Mouse (Mus musculus): Measurements from ENCODE around the gene Ighmbp2. TPM values are rescaled to one million over a fixed set of nuclear protein-coding genes. Genes with fewer than 3 reads are reported as not detected.

Gene Ighmbp2
- polyA plus RNA-seq, 1 experiment from 2014 or later: 13.8 TPM

- ATAC-seq (ENCODE audit: insufficient number of reproducible peaks, insufficient read depth, low FRiP score, low TSS enrichment): no peak
- peaks cover 83% of the 10 kb centered on the region for H3K36me3 ChIP-seq
- H3K4me2 ChIP-seq (replicated peaks): no peak overlapping the region
- no peaks in the 10 kb centered on the region for H3K27me3 ChIP-seq
- H3K9ac ChIP-seq: no peak overlapping the region
- H3K9me3 ChIP-seq: no peaks in the 10 kb centered on the region
- no peak overlapping the region for H3K27ac ChIP-seq
- 89% methylated on average over 9 of the region's 9 CpGs for WGBS
- no peak overlapping the region for H3K4me3 ChIP-seq
- no peaks in the 10 kb centered on the region for H3K4me1 ChIP-seq
These were observed 9.5 kb downstream of the Ighmbp2 start for GRCm38 (mm10) chr19:3273331-3273730.

GRCm38 (mm10) chr19:3271366-3271765 is 11.5 kb downstream of the Ighmbp2 start:
- H3K9me3 ChIP-seq: no peaks in the 10 kb centered on the region
- peaks cover 83% of the 10 kb centered on the region for H3K36me3 ChIP-seq
- no peak overlapping the region for H3K9ac ChIP-seq
- H3K4me3 ChIP-seq: no peak overlapping the region
- 88% methylated on average over 6 of the region's 6 CpGs for WGBS
- ATAC-seq (ENCODE audit: insufficient number of reproducible peaks, insufficient read depth, low FRiP score, low TSS enrichment): no peak
- no peak overlapping the region for H3K4me2 ChIP-seq (replicated peaks)
- H3K27ac ChIP-seq: no peak overlapping the region
- no peaks in the 10 kb centered on the region for H3K27me3 ChIP-seq
- no peaks in the 10 kb centered on the region for H3K4me1 ChIP-seq

GRCm38 (mm10) chr19:3269803-3270202 is 13.0 kb downstream of the Ighmbp2 start:
- no peak for ATAC-seq (ENCODE audit: insufficient number of reproducible peaks, insufficient read depth, low FRiP score, low TSS enrichment)
- H3K4me3 ChIP-seq: no peak overlapping the region
- H3K4me1 ChIP-seq: no peaks in the 10 kb centered on the region
- H3K27me3 ChIP-seq: no peaks in the 10 kb centered on the region
- no peak overlapping the region for H3K9ac ChIP-seq
- H3K36me3 ChIP-seq: peaks cover 86% of the 10 kb centered on the region
- 92% methylated on average over 6 of the region's 6 CpGs for WGBS
- no peak overlapping the region for H3K27ac ChIP-seq
- H3K4me2 ChIP-seq (replicated peaks): no peak overlapping the region
- H3K9me3 ChIP-seq: no peaks in the 10 kb centered on the region

GRCm38 (mm10) chr19:3269279-3269678 is 13.5 kb downstream of the Ighmbp2 start:
- H3K27me3 ChIP-seq: no peaks in the 10 kb centered on the region
- no peak for ATAC-seq (ENCODE audit: insufficient number of reproducible peaks, insufficient read depth, low FRiP score, low TSS enrichment)
- WGBS: 92% methylated on average over 9 of the region's 9 CpGs
- H3K9ac ChIP-seq: no peak overlapping the region
- no peak overlapping the region for H3K4me2 ChIP-seq (replicated peaks)
- H3K9me3 ChIP-seq: no peaks in the 10 kb centered on the region
- no peak overlapping the region for H3K4me3 ChIP-seq
- H3K4me1 ChIP-seq: no peaks in the 10 kb centered on the region
- H3K27ac ChIP-seq: no peak overlapping the region
- peaks cover 86% of the 10 kb centered on the region for H3K36me3 ChIP-seq

- Histone ChIP-seq H3K9ac (no peak overlapping the region), H3K27me3 (no peaks in the 10 kb centered on the region), H3K9me3 (no peaks in the 10 kb centered on the region), H3K27ac (no peak overlapping the region), H3K36me3 (peaks cover 88% of the 10 kb centered on the region), H3K4me1 (no peaks in the 10 kb centered on the region), H3K4me3 (no peak overlapping the region), H3K4me2 (replicated peaks) (no peak overlapping the region)
- no peak for ATAC-seq (ENCODE audit: insufficient number of reproducible peaks, insufficient read depth, low FRiP score, low TSS enrichment)
- 94% methylated on average over 17 of the region's 17 CpGs for WGBS
These were observed 14.4 kb downstream of the Ighmbp2 start for GRCm38 (mm10) chr19:3268218-3268980.

GRCm38 (mm10) chr19:3267340-3267739 is 15.5 kb downstream of the Ighmbp2 start:
- WGBS: 93% methylated on average over 4 of the region's 4 CpGs
- no peaks in the 10 kb centered on the region for H3K27me3 ChIP-seq
- H3K27ac ChIP-seq: no peak overlapping the region
- H3K9ac ChIP-seq: no peak overlapping the region
- no peaks in the 10 kb centered on the region for H3K4me1 ChIP-seq
- H3K4me2 ChIP-seq (replicated peaks): no peak overlapping the region
- H3K9me3 ChIP-seq: no peaks in the 10 kb centered on the region
- no peak for ATAC-seq (ENCODE audit: insufficient number of reproducible peaks, insufficient read depth, low FRiP score, low TSS enrichment)
- H3K36me3 ChIP-seq: peaks cover 88% of the 10 kb centered on the region
- no peak overlapping the region for H3K4me3 ChIP-seq

- WGBS: 97% methylated on average over 4 of the region's 4 CpGs
- H3K4me3 ChIP-seq: no peak overlapping the region
- H3K9me3 ChIP-seq: no peaks in the 10 kb centered on the region
- no peaks in the 10 kb centered on the region for H3K27me3 ChIP-seq
- no peak overlapping the region for H3K9ac ChIP-seq
- H3K4me1 ChIP-seq: no peaks in the 10 kb centered on the region
- no peak overlapping the region for H3K4me2 ChIP-seq (replicated peaks)
- H3K36me3 ChIP-seq: peaks cover 90% of the 10 kb centered on the region
- no peak for ATAC-seq (ENCODE audit: insufficient number of reproducible peaks, insufficient read depth, low FRiP score, low TSS enrichment)
- no peak overlapping the region for H3K27ac ChIP-seq
These were observed 16.1 kb downstream of the Ighmbp2 start for GRCm38 (mm10) chr19:3266676-3267075.

- 74% methylated on average over 5 of the region's 5 CpGs for WGBS
- Histone ChIP-seq H3K27ac (no peak overlapping the region), H3K27me3 (no peaks in the 10 kb centered on the region), H3K4me1 (no peaks in the 10 kb centered on the region), H3K9me3 (no peaks in the 10 kb centered on the region), H3K4me2 (replicated peaks) (no peak overlapping the region), H3K9ac (no peak overlapping the region), H3K4me3 (no peak overlapping the region), H3K36me3 (peaks cover 90% of the 10 kb centered on the region)
- no peak for ATAC-seq (ENCODE audit: insufficient number of reproducible peaks, insufficient read depth, low FRiP score, low TSS enrichment)
These were observed 16.7 kb downstream of the Ighmbp2 start for GRCm38 (mm10) chr19:3266136-3266535.

- WGBS: 94% methylated on average over 9 of the region's 9 CpGs
- Histone ChIP-seq H3K27me3 (no peaks in the 10 kb centered on the region), H3K4me3 (no peak overlapping the region), H3K9me3 (no peaks in the 10 kb centered on the region), H3K27ac (no peak overlapping the region), H3K9ac (no peak overlapping the region), H3K4me2 (replicated peaks) (no peak overlapping the region), H3K4me1 (no peaks in the 10 kb centered on the region), H3K36me3 (peaks cover 90% of the 10 kb centered on the region)
- ATAC-seq (ENCODE audit: insufficient number of reproducible peaks, insufficient read depth, low FRiP score, low TSS enrichment): no peak
These were observed 17.6 kb downstream of the Ighmbp2 start for GRCm38 (mm10) chr19:3265180-3265579.

GRCm38 (mm10) chr19:3264348-3264747 is 18.5 kb downstream of the Ighmbp2 start:
- H3K4me1 ChIP-seq: no peaks in the 10 kb centered on the region
- no peak overlapping the region for H3K9ac ChIP-seq
- H3K4me2 ChIP-seq (replicated peaks): no peak overlapping the region
- peaks cover 88% of the 10 kb centered on the region for H3K36me3 ChIP-seq
- no peak overlapping the region for H3K4me3 ChIP-seq
- no peaks in the 10 kb centered on the region for H3K9me3 ChIP-seq
- H3K27me3 ChIP-seq: no peaks in the 10 kb centered on the region
- WGBS: 92% methylated on average over 6 of the region's 6 CpGs
- ATAC-seq (ENCODE audit: insufficient number of reproducible peaks, insufficient read depth, low FRiP score, low TSS enrichment): no peak
- no peak overlapping the region for H3K27ac ChIP-seq

- WGBS: 78% methylated on average over 12 of the region's 12 CpGs
- H3K36me3 ChIP-seq: peaks cover 67% of the 10 kb centered on the region
These were observed 20.9 kb downstream of the Ighmbp2 start for GRCm38 (mm10) chr19:3261764-3262525.

GRCm38 (mm10) chr19:3261336-3261735 is 21.5 kb downstream of the Ighmbp2 start:
- 95% methylated on average over 7 of the region's 7 CpGs for WGBS
- Histone ChIP-seq H3K9ac (no peak overlapping the region), H3K4me1 (no peaks in the 10 kb centered on the region), H3K27ac (no peak overlapping the region), H3K4me2 (replicated peaks) (no peak overlapping the region), H3K4me3 (no peak overlapping the region), H3K9me3 (no peaks in the 10 kb centered on the region), H3K36me3 (peaks cover 61% of the 10 kb centered on the region), H3K27me3 (no peaks in the 10 kb centered on the region)
- ATAC-seq (ENCODE audit: insufficient number of reproducible peaks, insufficient read depth, low FRiP score, low TSS enrichment): no peak

More at GRCm38 (mm10) chr19:3261764-3262525, 20.9 kb downstream of the Ighmbp2 start:
- H3K27me3 ChIP-seq: no peaks in the 10 kb centered on the region
- H3K4me3 ChIP-seq: no peak overlapping the region
- no peak overlapping the region for H3K9ac ChIP-seq
- H3K9me3 ChIP-seq: no peaks in the 10 kb centered on the region
- H3K4me2 ChIP-seq (replicated peaks): no peak overlapping the region
- no peak; the same call in 1 of the 2 replicates for ATAC-seq (ENCODE audit: insufficient number of reproducible peaks, insufficient read depth, low FRiP score, low TSS enrichment)
- H3K4me1 ChIP-seq: no peaks in the 10 kb centered on the region
- no peak overlapping the region for H3K27ac ChIP-seq

All from embryonic facial prominence, embryonic 12.5 days (tissue).